Mouse (Mus musculus): ENCODE results near the gene Dppa3.

DNA sequence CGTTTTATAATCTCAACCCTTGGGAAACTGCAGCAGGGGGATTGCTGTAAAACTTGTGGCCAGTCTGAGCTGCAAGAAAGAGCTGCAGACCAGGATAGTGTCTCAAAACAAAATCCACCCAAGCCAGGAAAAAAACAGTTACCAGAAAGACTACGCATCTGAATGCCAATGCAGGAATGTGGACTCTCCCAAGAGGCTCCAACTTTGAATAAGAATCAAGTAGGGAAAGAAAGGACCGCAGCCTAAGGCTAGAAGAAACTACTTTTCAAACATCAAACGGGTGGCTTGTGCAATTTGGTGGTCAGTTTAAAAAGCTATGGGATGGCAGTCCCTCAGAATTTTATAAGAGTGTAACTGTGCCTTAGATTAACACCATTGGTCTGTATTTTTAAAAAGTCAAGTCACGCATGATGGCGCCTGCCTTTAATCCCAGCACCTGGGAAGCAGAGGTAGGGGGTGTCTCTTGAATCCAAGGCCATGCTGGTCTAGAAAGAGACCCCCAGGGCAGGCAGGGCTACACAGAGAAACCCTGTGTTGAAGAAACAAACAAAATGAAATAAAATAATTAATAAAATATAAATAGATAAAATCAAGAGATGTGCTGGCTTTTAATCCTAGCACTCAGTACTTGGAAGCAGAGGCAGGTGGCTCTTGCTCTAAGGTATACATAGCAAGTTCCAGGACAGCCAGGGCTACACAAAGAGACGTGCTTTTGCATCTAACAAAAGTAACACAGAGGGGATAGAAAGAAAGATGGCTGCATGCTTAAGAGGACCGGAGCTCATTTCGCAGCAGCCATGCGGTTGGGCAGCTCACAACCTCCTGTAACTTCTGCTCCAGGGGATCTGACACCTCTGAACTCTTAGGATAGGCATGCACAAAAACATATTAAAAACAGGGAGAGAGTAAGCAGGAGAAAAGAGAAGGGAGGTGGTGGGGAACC is 17.5 kb upstream of the Dppa3 start:
- TF ChIP-seq POLR2A (IDR thresholded peaks at IDR 0.05; ENCODE audit: extremely low read depth, insufficient read depth, low read length) (no peak), CTCF (IDR thresholded peaks at IDR 0.05; ENCODE audit: extremely low read depth, insufficient read depth, low read length) (no peak)

All from cortical plate, adult 2 months (tissue).